Mouse (Mus musculus) frontal cortex, postnatal 10 days (tissue): ENCODE data around the gene Dsp.

Experiments used
- DNase-seq, 2 experiments: peaks; one replicate each; pipeline ENCODE4 v3.0.0; 2022; ENCODE audit warnings: low spot score in 2 of 2, mixed read lengths in 1 of 2

Gene Dsp

DNA sequence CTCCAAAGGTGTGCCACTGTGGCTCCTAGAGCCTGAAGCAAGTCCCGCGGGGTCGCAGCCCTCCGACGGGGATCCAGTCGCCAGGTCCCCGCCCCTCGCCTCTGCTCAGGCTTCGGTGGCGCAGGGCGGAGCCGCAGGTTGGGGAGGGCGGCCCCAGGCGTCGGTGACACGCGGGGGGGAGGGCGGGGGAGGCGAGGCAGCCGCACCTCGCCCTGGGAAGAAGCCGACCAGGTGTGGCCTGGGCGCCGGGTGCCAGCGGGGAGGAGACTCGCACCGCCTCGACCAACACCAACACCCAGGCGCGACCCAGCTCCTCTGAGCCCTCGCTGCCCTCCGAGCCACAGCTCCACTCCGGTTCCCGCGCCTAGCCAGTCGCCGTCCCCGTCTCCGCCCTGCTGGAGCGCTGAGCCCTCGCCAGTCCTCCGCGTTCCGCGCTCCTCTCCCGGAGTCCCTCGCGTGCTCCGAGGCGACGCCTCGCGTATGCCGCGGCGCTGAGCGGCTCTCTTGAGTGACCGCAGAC lies at the start of gene Dsp:
Gene Dsp (plus strand): TSS at position 226 of the 520 bp plus-strand sequence.
- peak in 1 of 2 experiments; percentile 14 for DNase-seq

DNA sequence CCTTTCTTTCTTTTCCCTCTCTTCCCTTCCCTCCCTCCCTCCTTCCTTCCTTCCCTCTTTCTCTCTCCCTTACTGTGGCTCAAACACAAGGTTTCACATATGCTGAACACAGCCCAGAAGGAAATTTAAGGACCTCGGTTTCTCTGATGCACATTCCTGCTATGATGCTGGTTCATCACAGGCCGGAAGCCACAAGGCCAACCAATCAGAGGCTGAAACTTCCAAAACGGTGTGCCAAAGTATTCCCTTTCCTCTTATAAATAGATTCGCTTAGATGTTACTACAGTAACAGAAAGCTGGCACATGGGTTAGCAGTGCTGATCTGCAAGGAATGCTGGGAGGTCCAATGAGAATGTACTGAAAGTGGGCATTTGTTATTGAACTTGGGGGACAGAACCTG lies 47.7 kb upstream of the Dsp start:
- peak in 1 of 2 experiments; percentile 17 for DNase-seq

DNA sequence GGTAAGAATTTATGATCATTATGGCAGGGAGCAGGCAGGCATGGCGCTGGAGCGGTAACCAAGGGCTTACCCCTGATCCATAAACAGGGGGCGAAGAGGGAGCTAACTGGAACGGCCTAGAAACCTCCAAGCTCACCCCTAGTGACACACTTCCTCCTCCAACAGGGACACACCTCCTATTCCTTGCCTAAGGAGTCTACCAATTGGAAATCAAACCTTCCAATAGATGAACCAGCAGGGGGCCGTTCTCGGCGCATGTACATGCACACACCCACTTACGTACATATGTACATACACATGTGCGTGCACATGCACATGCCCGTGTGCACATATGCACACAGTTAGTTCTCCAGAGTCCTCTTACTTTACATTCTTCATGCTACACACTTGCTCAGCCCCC lies 46.6 kb upstream of the Dsp start:
- DNase-seq = no peak

DNA sequence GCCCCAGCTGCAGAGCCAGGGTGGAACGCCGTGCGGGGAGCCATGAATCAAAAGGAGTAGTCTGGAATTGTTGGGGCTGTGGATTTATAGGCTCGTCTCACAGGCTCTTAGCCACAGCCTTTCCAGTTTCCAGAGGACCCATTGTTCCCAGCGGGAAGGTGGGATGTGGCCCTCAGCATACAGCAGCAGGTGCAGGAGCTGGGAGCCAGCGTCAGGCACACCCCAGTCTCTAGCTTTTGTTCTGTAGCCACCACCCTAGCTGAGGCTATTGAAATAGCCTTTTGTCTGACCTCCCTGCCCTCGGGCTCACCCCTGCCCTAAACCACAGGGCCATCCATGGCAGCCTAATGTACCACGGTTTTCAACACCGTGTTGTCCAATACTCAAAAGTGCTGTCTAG lies 42.0 kb upstream of the Dsp start:
- DNase-seq = no peak

DNA sequence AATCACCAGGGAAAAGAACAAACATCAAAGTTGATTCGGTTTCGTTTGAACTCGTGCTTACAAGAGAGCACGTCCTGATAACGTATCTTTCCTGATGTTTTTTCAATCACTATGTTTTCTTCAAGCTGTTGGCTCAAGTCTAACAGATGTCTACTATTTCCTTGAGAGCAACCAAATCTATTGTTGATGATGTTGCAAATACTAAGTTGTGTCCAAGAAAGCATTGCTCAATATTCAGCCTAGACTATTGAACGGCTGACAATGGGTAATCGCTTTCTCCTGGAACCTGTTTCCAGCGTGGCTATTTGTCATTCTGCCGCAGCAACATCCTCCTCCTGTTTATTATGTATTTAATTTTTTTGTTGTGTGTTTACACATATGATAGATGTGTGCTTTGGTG lies 28.8 kb upstream of the Dsp start:
- no peak for DNase-seq

DNA sequence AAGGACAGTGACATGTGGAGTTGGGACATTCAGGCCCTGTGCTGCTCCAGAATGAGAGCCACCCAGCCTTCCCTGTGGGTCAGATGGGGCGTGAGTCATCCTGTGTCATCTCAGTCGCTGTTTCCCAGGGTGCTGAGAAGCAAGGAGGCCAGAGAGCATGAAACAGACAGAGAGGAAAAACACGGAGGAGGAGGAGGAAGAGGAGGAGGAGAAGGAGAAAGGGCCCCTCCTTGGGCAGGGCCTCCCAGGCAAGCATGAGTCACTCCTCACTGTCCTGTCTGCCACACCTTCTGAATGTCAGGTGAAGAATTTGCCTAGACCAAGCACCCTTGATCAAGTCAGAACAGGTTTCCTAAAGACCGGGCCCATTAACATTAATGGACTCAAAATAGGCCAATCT lies 27.4 kb upstream of the Dsp start:
- no peak for DNase-seq

DNA sequence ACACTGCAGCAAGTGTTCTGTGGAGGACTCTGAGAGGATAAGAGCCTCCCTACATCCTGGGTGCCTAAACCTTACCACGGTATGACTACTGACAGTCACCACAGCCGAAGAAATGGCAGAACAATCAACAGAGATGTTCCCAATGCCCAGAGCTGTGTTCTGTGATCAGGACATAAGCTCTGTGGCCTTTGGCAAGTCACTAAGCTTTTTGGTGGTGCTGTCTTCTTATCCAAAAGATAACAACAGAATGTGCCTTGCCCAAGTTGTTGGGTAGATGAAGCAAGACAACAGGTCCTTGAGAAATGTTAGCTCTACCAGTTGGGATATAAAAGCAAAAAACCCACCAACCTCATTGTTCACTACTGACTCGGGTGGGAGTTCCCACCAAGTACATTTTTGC lies 23.4 kb upstream of the Dsp start:
- no peak for DNase-seq

DNA sequence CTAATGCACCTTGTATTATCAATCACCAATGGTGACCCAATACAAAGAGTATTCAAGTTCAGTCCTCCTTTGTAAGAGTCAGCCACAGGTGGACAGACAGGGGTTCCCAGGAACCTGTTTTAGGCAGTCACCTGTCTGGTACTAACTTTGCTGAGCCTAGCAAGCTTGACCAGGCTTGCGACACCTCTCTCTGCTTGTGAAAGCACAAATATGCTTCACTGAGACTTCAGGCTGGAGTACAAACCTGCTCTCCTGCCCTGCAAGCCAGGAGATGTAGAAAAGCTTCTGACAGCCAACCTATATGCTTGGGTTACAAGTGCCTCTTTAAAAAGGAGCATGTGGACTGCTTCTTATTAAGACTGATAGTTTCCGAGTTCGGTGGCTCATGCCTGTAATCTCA lies 22.8 kb upstream of the Dsp start:
- DNase-seq = no peak

DNA sequence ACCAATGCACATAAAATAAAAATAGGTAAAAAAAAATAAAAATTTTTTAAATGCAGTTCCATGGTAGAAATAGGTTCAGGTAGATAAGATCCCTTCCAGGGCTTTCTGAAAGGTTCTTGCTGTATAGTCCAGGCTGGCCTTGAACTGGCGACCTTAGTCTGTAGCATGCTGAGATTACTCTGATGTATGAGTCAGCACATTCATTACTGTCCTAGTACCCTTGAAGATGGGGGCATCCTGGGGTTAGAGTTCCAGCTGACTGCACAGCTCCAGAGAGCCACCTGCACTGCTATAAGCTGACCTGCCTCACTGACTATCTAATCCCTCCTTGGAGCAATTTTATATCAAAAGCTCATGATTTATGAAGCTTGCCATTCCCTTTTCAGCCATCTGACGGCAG lies 21.6 kb upstream of the Dsp start:
- DNase-seq = no peak

DNA sequence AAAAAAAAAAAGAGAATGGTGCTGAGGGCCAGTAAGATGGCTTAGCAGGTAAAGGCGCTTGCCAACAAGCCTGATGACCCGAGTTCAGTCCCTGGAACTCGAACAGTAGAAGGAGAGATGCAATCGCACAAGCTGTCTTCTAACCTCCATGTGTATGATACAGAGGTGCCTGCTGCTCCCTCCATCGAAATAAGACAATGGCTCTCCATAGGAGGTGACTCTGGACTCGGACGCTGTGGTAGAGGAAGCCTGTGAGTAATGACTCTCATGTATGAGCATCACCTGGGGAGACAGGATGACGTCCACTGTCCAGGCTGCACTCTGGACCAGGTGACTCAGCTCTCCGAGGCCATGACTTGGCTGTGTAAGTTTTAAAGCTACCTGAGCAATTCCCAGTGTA lies 21.0 kb upstream of the Dsp start:
- no peak for DNase-seq

DNA sequence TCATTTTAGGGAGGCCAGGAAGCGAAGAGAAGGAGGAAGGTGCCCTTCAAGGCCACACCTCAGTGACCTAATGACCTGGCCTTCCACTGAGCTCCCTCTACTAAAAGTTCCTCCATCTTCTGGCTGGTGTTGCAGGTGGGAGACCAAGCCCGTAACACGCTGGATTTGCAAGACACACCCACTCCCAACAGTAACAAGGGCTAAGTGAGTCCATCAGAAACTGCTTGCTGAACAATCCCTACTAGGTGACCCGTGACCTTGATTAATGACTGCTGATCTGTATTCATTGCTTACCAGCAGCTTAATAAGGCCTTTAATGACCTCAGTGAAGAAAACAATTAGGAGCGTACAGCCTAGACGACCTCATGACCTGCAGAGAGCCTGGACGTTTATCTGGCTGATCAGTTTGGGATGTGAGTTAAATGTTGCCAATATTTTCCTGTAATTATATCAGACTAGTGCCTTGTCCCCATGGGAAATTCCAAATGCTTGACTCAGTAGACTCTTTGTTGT lies 18.0 kb upstream of the Dsp start:
- no peak for DNase-seq

DNA sequence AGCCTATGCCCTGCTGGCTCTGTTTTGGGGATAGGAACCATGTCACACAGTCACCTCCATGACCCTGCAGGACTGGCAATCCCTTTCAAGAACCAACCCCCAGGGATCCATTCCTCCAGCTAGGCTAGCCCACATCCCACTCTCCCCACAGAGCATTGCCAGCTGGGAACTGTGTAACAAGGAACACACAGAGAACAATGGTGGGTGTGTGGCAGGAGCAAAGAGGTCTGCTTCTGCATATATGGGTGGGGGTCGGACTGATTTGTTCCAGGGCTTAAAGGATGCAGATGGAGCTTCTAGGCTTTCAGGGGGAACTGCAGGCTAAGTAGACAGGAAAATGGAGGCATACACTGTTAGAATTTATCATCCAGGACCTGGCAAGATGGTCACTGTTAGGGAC lies 10.6 kb upstream of the Dsp start:
- no peak for DNase-seq

DNA sequence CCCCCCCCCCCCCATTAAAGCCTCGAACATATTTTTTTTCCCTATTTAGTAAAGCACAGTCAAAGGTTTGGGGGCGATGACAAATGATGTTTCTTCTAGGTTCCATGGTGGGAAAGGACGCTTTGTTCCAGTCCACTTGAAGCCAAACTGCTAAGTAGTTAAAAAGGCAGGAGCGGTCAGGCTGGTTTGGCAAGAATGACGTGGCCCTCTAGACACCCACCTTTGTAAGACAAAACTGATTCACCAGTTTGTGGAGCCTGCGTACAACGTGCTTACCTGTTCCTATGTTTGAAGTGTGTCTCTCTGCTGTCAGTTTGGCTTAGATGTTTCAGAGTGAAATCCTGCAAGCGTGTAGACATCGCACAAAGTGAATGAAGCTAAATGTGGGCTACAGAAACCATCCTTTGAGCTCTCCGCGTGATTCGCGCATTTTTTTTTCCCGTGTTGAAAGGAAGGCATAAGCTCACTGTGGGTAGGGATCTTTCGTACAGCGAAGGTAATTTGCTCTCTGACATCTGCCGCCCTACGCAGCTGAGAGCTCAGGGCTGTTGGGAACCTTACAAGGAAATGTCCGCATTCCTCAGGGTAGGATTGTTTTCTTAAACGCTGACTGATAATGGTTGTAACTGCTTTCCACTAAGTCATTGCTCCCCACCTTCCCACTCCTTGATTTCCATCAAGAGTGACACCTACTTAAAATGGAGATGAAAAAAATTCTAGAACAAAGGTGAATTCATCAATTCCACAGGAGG lies 6.0 kb upstream of the Dsp start:
- DNase-seq = no peak

DNA sequence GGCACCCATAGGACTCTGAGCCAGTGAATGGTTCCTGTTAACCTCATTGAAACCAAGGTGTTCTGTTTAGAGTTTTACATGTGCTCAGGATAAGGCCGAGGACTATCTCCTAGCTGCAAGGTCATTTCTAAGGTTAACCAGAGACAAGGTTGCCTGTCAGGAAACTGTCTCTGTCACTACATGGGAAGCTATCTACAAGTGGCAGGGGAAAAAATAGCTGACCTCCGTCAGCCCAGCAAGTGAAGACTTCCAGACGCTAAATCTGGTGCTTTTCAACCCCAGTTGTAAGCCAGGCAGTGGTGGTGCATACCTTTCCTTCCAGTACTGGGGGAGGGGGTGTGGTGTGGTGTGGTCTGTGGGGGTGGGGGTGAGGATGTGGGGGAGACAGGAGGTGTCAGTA lies 2.7 kb upstream of the Dsp start:
- no peak for DNase-seq

DNA sequence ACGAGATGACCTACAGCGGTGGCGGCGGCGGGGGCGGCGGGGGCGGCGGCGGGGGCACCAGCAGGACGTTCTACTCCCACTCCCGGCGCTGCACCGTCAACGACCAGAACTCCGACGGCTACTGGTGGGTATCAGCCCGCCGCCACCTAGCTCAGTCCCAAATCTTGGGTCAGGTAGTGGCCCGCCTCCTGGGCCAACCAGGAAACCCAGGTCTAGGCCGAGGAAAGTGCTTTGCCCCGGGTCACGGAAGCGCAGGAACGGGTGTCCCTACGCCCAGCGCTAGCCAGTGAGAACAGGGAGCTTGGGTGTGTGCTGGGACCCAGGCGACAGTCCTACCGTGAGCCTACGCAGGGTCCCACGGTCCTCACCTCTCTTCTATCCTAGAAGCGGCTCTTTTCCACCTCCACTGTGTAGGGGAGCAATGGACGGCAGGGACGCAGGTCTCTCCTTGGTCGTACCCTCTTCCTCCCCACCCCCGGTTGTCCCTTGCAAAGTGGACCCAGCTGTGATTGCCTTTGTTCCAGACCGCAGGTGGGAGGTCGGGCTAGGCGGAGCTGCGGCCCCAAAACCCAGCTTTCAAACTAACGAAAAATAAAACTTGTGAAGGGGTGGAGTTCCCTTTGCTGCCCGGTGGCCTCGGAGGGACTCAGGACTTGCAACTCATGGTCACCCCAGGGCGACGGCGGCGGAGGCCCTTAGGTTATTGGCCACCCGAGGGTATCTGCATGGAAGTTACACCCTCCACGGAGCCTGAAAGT lies 756 bp downstream of the Dsp start:
- DNase-seq = peak in 1 of 2 experiments; percentile 5

DNA sequence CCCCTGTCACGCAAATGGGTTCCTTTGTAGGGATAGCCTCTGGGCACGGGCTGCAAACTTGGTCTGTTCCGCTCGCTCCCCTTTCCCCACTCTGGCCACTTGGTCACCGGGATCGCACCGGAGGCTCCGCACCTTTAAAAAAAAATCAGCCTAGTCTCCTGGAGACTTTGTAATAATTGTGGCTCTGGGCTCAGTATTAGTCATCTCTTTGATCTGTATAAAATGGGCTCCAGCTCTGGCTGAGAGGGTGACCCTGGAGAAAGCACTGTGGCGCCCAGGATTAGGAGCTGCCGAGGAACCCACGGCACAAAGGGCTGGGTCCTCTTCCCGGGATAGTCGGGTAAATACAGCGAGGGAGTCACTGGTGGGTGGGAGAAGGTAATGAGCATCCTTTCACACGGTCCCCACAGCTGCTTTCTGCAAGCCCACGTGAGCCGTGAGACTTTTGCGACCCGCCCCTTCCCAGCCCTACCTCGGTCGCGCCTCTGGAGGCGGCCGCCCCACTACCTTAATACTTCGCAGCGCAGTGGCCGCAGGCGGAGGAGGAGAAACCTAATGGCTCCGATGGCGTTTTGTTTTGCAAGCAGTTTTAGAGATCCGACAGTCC lies 1.4 kb downstream of the Dsp start:
- no peak for DNase-seq

DNA sequence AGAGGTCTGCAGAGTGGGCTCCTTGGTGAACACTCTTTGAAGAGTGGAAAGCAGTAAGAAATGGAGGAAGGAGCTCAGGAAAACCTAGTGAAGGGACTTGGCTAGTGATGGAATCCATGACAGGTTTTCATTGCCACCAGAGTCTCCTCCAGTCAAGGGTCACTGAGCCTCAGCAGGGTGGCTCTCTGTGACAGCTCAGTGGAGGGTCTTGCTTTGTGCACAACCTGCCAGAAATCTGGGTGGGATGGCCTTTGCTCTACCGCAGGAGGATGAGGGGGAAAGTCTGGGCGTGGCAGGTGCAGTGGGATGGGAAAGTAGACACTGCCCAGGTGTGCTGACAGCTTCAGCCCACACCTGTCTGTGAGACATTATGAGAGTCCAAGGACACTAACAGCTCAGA lies 4.4 kb downstream of the Dsp start:
- no peak for DNase-seq

DNA sequence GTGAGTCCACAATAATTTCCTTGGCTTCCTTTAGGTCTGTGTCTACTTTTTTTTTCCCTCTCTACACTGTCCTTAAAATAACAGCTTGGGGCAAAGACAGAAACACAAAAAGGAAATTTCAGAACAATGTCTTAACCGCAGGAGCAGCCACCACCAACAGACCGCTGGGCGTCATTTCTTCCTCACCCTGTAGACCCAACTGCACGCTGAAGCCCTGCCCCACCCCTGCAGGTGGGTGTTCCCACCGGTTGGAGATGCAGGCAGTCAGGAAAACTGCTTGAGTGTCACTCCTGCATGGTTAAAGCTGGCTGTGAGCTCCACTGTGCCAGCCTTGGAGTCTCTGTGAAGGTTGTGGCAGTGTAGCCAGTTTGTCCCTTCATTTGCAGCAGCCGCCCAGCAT lies 6.5 kb downstream of the Dsp start:
- DNase-seq = no peak

DNA sequence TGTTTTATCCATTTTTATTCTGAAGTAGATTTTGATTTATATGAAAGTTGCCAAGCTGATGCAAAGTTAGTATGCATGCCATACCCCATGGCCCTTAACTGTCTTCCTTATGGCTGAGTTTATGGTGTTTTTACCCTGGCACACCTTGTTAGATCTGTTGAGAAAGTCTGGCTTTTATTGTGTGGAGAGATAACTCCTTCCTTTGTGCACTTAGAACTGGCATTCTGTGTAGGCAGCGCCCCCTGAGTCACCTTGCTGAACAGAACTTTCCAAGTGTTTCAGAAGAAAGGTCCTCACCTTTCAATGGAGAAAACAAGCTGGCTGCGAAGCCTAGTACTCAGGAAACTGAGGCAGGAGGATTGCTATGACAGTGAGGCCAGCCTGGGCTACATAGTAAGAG lies 10.9 kb downstream of the Dsp start:
- no peak for DNase-seq

DNA sequence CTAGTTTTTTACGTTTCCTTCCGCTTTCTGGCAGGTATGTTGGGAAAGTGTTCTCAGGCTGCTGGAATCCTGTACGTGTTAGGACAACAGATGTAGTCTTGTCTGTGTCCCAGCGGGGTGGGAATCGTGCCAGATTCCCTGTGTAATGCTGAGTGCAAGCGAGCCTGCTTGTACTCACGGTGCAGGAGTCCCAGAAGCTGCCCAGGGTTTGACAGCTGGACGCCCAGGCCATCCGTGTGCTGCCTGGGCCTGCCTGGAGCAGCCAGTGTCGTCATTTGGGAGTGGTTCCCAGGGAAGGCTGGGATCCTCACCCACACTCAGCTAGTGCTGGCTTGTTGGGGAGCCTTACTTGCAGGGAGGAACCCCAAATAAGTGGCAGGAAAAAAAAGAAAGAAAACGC lies 11.6 kb downstream of the Dsp start:
- peak in 1 of 2 experiments; percentile 8 for DNase-seq

DNA sequence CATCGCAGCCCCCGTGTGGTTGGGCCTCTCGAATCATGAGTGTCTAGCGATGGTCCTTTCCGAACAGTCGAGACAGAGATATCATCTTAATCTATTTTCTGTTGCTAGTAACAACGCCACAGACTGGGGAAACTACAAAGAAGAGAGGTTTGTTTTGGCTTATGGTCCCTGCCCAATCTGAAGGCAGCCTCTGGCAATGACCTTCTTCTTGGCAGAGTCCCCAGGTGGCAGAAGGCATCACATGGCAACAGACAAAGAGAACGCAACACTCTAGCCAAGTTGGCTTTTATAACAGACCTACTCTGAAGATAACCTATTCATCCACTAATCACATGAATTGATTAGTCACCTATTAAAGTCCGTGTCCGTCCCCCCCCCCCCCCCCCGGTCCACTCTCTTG lies 13.8 kb downstream of the Dsp start:
- DNase-seq = no peak

DNA sequence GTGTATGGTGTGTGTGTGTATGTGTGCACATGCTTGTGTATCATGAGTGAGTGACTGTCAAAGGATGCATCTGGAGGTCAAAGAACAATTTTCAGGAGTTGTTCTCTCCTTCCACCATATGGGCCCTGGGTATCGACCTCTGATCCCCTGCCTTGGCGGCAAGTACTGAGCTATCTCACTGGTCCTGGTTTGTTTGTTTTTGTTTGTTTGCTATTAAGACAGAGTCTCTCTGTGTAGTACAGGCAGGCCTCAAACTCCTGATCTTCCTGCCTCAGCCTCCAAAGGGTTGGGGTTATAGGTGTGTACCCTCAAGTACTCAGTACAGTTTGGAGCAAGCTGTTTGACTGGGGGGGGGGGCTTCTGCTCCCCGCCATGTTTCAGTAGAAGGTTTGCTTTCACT lies 16.0 kb downstream of the Dsp start:
- DNase-seq = no peak

DNA sequence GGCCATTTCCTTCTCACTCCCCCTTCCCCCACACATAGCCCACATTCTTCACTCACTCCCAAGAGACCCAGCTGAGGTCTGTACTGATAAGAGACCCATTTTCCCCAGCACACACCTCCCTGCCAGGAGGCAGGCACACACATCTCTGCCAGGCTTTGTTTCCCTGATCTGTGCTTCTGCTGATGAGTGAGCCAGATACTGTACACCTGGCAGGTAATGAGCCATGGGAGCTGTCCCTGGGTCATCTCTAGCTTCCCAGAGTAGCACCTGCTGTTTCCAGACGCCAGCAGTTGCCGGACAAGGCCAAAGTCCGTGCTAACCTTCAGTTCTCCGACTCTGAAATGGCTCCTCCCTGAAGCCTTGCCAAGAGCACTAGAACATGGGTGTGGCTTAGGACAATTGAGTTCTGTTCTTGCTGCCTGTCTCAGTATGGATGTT lies 19.6 kb downstream of the Dsp start:
- no peak for DNase-seq
